Mouse (Mus musculus): ENCODE measurements around the gene Atg3. TPM values are rescaled to one million over a fixed set of nuclear protein-coding genes. Genes with fewer than 3 reads are reported as not detected.
A peak's percentile ranks its signal among the peaks of the same experiment; 100 is the strongest.

The Atg3 gene
- polyA plus RNA-seq, 1 experiment from 2014 or later = 49.5 TPM

GRCm38 (mm10) chr16:45154741-45155250, 3.8 kb upstream of the Atg3 start:
- no peak overlapping the region for H3K9ac ChIP-seq (ENCODE audit: low read depth, low read length)
- no peak for TF ChIP-seq CTCF (IDR thresholded peaks at IDR 0.05; ENCODE audit: low read depth)
- ATAC-seq = no peak

GRCm38 (mm10) chr16:45158136-45158521, 456 bp upstream of the Atg3 start:
- 1% methylated on average over 20 of the region's 20 CpGs for WGBS
- Histone ChIP-seq H3K4me3 (ENCODE audit: low read depth, low read length) (peak overlapping the region; percentile 77), H3K9ac (ENCODE audit: low read depth, low read length) (peak overlapping the region; percentile 86), H3K27ac (ENCODE audit: low read depth, low read length) (peak overlapping the region; percentile 89), H3K4me1 (replicated peaks; ENCODE audit: control insufficient read depth, insufficient read depth, low read length) (no peaks in the 10 kb centered on the region), H3K27me3 (replicated peaks; ENCODE audit: control insufficient read depth, insufficient read depth, low read length) (no peaks in the 10 kb centered on the region), H3K9me3 (ENCODE audit: control insufficient read depth) (no peaks in the 10 kb centered on the region), H3K36me3 (ENCODE audit: control insufficient read depth, insufficient read depth) (peaks cover 5% of the 10 kb centered on the region; the same call in 1 of the 2 replicates), H3K4me2 (replicated peaks; ENCODE audit: low read depth) (peak overlapping the region; percentile 87)
- TF ChIP-seq CTCF (IDR thresholded peaks at IDR 0.05; ENCODE audit: low read depth) = no peak
- ATAC-seq = peak; percentile 66

More at GRCm38 (mm10) chr16:45154741-45155250, 3.8 kb upstream of the Atg3 start:
- no peaks in the 10 kb centered on the region for H3K9me3 ChIP-seq (ENCODE audit: control insufficient read depth)
- H3K36me3 ChIP-seq (ENCODE audit: control insufficient read depth, insufficient read depth) = peaks cover 23% of the 10 kb centered on the region; the same call in 1 of the 2 replicates
- no peak overlapping the region; the same call in 1 of the 2 replicates for H3K27ac ChIP-seq (ENCODE audit: low read depth, low read length)
- no peak overlapping the region for H3K4me2 ChIP-seq (replicated peaks; ENCODE audit: low read depth)
- no peaks in the 10 kb centered on the region for H3K27me3 ChIP-seq (replicated peaks; ENCODE audit: control insufficient read depth, insufficient read depth, low read length)
- H3K4me1 ChIP-seq (replicated peaks; ENCODE audit: control insufficient read depth, insufficient read depth, low read length) = no peaks in the 10 kb centered on the region
- no peak overlapping the region for H3K4me3 ChIP-seq (ENCODE audit: low read depth, low read length)
- 59% methylated on average over 3 of the region's 3 CpGs for WGBS

- Histone ChIP-seq H3K9ac (ENCODE audit: low read depth, low read length) (peak overlapping the region; percentile 86), H3K27me3 (replicated peaks; ENCODE audit: control insufficient read depth, insufficient read depth, low read length) (no peaks in the 10 kb centered on the region), H3K4me1 (replicated peaks; ENCODE audit: control insufficient read depth, insufficient read depth, low read length) (no peaks in the 10 kb centered on the region), H3K36me3 (ENCODE audit: control insufficient read depth, insufficient read depth) (peaks cover 5% of the 10 kb centered on the region; the same call in 1 of the 2 replicates), H3K9me3 (ENCODE audit: control insufficient read depth) (no peaks in the 10 kb centered on the region), H3K27ac (ENCODE audit: low read depth, low read length) (peak overlapping the region; percentile 89), H3K4me2 (replicated peaks; ENCODE audit: low read depth) (peak overlapping the region; percentile 87), H3K4me3 (ENCODE audit: low read depth, low read length) (peak overlapping the region; percentile 77)
- 2% methylated on average over 11 of the region's 11 CpGs for WGBS
- ATAC-seq = no peak
- TF ChIP-seq CTCF (IDR thresholded peaks at IDR 0.05; ENCODE audit: low read depth) = no peak
Observed at GRCm38 (mm10) chr16:45159389-45159716, 768 bp downstream of the Atg3 start.

GRCm38 (mm10) chr16:45178552-45178951, 20.0 kb downstream of the Atg3 start:
- WGBS = 93% methylated on average over 2 of the region's 2 CpGs
- Histone ChIP-seq H3K9ac (ENCODE audit: low read depth, low read length) (no peak overlapping the region), H3K36me3 (ENCODE audit: control insufficient read depth, insufficient read depth) (peaks cover 13% of the 10 kb centered on the region), H3K4me2 (replicated peaks; ENCODE audit: low read depth) (no peak overlapping the region), H3K27ac (ENCODE audit: low read depth, low read length) (no peak overlapping the region), H3K4me3 (ENCODE audit: low read depth, low read length) (no peak overlapping the region), H3K9me3 (ENCODE audit: control insufficient read depth) (no peaks in the 10 kb centered on the region), H3K27me3 (replicated peaks; ENCODE audit: control insufficient read depth, insufficient read depth, low read length) (no peaks in the 10 kb centered on the region), H3K4me1 (replicated peaks; ENCODE audit: control insufficient read depth, insufficient read depth, low read length) (no peaks in the 10 kb centered on the region)
- no peak for ATAC-seq
- no peak for TF ChIP-seq CTCF (IDR thresholded peaks at IDR 0.05; ENCODE audit: low read depth)

- WGBS = 91% methylated on average over 5 of the region's 5 CpGs
- no peak for TF ChIP-seq CTCF (IDR thresholded peaks at IDR 0.05; ENCODE audit: low read depth)
- H3K9ac ChIP-seq (ENCODE audit: low read depth, low read length) = no peak overlapping the region
Observed at GRCm38 (mm10) chr16:45181824-45182223, 23.2 kb downstream of the Atg3 start.

GRCm38 (mm10) chr16:45192613-45193012, 34.0 kb downstream of the Atg3 start:
- H3K9me3 ChIP-seq (ENCODE audit: control insufficient read depth) = no peaks in the 10 kb centered on the region
- H3K4me2 ChIP-seq (replicated peaks; ENCODE audit: low read depth) = no peak overlapping the region
- no peaks in the 10 kb centered on the region for H3K4me1 ChIP-seq (replicated peaks; ENCODE audit: control insufficient read depth, insufficient read depth, low read length)
- H3K36me3 ChIP-seq (ENCODE audit: control insufficient read depth, insufficient read depth) = no peaks in the 10 kb centered on the region; the same call in 1 of the 2 replicates
- no peak overlapping the region for H3K9ac ChIP-seq (ENCODE audit: low read depth, low read length)
- no peak overlapping the region for H3K4me3 ChIP-seq (ENCODE audit: low read depth, low read length)
- no peaks in the 10 kb centered on the region for H3K27me3 ChIP-seq (replicated peaks; ENCODE audit: control insufficient read depth, insufficient read depth, low read length)
- no peak overlapping the region for H3K27ac ChIP-seq (ENCODE audit: low read depth, low read length)
- TF ChIP-seq CTCF (IDR thresholded peaks at IDR 0.05; ENCODE audit: low read depth) = peak; percentile 89
- WGBS = 8% methylated on average over 1 of the region's 1 CpGs
- no peak for ATAC-seq

More at GRCm38 (mm10) chr16:45181824-45182223, 23.2 kb downstream of the Atg3 start:
- H3K4me2 ChIP-seq (replicated peaks; ENCODE audit: low read depth) = no peak overlapping the region
- no peaks in the 10 kb centered on the region for H3K9me3 ChIP-seq (ENCODE audit: control insufficient read depth)
- ATAC-seq = no peak
- no peak overlapping the region for H3K27ac ChIP-seq (ENCODE audit: low read depth, low read length)
- no peaks in the 10 kb centered on the region for H3K4me1 ChIP-seq (replicated peaks; ENCODE audit: control insufficient read depth, insufficient read depth, low read length)
- H3K27me3 ChIP-seq (replicated peaks; ENCODE audit: control insufficient read depth, insufficient read depth, low read length) = no peaks in the 10 kb centered on the region
- H3K36me3 ChIP-seq (ENCODE audit: control insufficient read depth, insufficient read depth) = peaks cover 25% of the 10 kb centered on the region
- H3K4me3 ChIP-seq (ENCODE audit: low read depth, low read length) = no peak overlapping the region
